Mouse (Mus musculus) embryonic facial prominence, embryonic 11.5 days (tissue): ENCODE measurements at regions not wholly inside any gene's neighbourhood (a gene's known extent, or its start where the extent isn't known, plus 50 kb on each side); places are given as distances from the start of the nearest gene placed in this dataset.
"Not testable (repeated sequence)": the region's sequence is repeated elsewhere in the genome, so short reads cannot be mapped to it uniquely, and the experiment has no call there.

ENCODE experiments used
- ATAC-seq: fragments of 200-750 bp; cut with Nextera tagmentation; replicated peaks from 2 replicates; pipeline ENCODE4 v1.8.0; 2017; ENCODE audit warnings: low read depth; ENCODE audit not compliant: insufficient number of reproducible peaks, low FRiP score, low TSS enrichment
- DNase-seq: peaks from one replicate; pipeline ENCODE4 v3.0.0-alpha.2; 2015; ENCODE audit warnings: low spot score
- H3K27ac ChIP-seq: fragments of 300-500 bp; sonication (generic); replicated peaks from 2 replicates; pipeline ENCODE4 v1.5.1; 2014; ENCODE audit warnings: mild to moderate bottlenecking, low read depth, low read length, control low read depth
- H3K27me3 ChIP-seq: fragments of 300-500 bp; sonication (generic); 2 replicates; pipeline ENCODE4 v1.6.1; 2014; ENCODE audit warnings: mild to moderate bottlenecking, low read length, moderate library complexity, mixed read lengths; ENCODE audit not compliant: control insufficient read depth, insufficient read depth
- H3K36me3 ChIP-seq: fragments of 300-500 bp; sonication (generic); replicated peaks from 2 replicates; pipeline ENCODE4 v1.6.1; 2014; ENCODE audit warnings: low read depth, mild to moderate bottlenecking, low read length, moderate library complexity, mixed read lengths; ENCODE audit not compliant: control insufficient read depth, insufficient read depth
- H3K4me1 ChIP-seq: fragments of 300-500 bp; sonication (generic); 2 replicates; pipeline ENCODE4 v1.6.1; 2014; ENCODE audit warnings: low read length, mixed read lengths; ENCODE audit not compliant: control insufficient read depth, insufficient read depth
- H3K4me2 ChIP-seq: fragments of 300-500 bp; sonication (generic); 2 replicates; pipeline ENCODE4 v1.6.1; 2014; ENCODE audit warnings: low read depth, mild to moderate bottlenecking, control low read depth, low read length, moderate library complexity
- H3K4me3 ChIP-seq: fragments of 300-500 bp; sonication (generic); 2 replicates; pipeline ENCODE4 v1.5.1; 2014; ENCODE audit warnings: low read depth, low read length, control low read depth
- H3K9ac ChIP-seq: fragments of 300-500 bp; sonication (generic); replicated peaks from 2 replicates; pipeline ENCODE4 v1.6.1; 2014; ENCODE audit warnings: mild to moderate bottlenecking, control low read depth, low read length
- H3K9me3 ChIP-seq: fragments of 300-500 bp; sonication (generic); replicated peaks from 2 replicates; pipeline ENCODE4 v1.6.1; 2016; ENCODE audit warnings: mild to moderate bottlenecking, low read length, inconsistent platforms, mixed read lengths; ENCODE audit not compliant: control insufficient read depth
- WGBS: fragments of 180-500 bp; shearing (Covaris S2); extraction: QIAGEN DNeasy Blood & Tissue Kit; methylation state at CpG from one replicate; pipeline ENCODE4 v1.1.7; 2014; 5-methylcytosine and 5-hydroxymethylcytosine counted together

GRCm38 (mm10) chr5:82733707-82734106, 621.3 kb downstream of the Tecrl start:
- WGBS = 80% methylated on average over 3 of the region's 3 CpGs
- no peak overlapping the region for H3K27ac ChIP-seq
- no peaks in the 10 kb centered on the region for H3K9me3 ChIP-seq
- no peak overlapping the region for H3K9ac ChIP-seq
- H3K4me3 ChIP-seq = no peak overlapping the region
- no peaks in the 10 kb centered on the region for H3K36me3 ChIP-seq
- no peak overlapping the region for H3K4me2 ChIP-seq
- H3K4me1 ChIP-seq = no peaks in the 10 kb centered on the region
- no peak for ATAC-seq
- no peak for DNase-seq
- no peaks in the 10 kb centered on the region for H3K27me3 ChIP-seq

GRCm38 (mm10) chr5:82728240-82728639, 626.8 kb downstream of the Tecrl start:
- DNase-seq = no peak
- Histone ChIP-seq H3K4me1 (no peaks in the 10 kb centered on the region), H3K36me3 (no peaks in the 10 kb centered on the region), H3K27ac (no peak overlapping the region), H3K9ac (no peak overlapping the region), H3K4me3 (no peak overlapping the region), H3K9me3 (no peaks in the 10 kb centered on the region), H3K27me3 (no peaks in the 10 kb centered on the region), H3K4me2 (no peak overlapping the region)
- no peak for ATAC-seq
- WGBS = 59% methylated on average over 2 of the region's 2 CpGs

DNA sequence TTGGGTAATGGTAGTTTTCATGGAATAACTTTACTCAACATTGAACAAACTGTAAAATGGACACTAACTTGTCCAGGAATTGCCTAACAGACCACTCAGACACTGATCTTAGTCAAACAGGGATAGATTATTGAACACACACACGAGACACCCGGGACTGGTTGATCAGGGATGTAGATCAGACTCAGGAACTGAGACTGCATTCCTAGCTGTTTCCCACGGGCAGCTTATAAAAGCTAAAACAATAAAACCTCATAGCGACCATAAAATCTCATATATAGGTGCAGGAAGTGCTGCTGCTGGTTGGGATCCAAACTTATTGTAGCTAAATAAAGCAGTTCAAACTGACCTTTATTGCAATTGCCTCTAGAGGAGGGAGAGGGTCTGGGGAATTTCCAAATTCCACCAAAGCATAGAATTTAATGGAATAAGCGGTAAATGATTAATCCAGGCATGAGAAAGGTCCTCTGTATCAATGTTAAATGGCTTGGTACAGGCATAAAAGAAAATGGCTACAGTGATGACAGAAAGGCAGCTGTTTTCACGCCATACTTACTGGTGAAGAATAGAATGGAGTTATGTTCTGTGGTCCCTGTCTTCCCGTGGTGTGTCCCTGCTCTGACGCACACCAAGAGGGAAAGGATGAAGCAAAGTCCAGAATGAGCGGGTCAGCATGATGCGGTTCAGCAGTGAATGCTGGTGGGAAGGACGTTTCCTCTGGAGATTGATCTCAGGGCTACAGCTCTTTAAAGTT, 627.6 kb downstream of the Tecrl start:
- H3K27me3 ChIP-seq = no peaks in the 10 kb centered on the region
- H3K27ac ChIP-seq = no peak overlapping the region
- no peaks in the 10 kb centered on the region for H3K4me1 ChIP-seq
- DNase-seq (no peak), ATAC-seq (no peak)
- H3K4me2 ChIP-seq = no peak overlapping the region
- no peak overlapping the region for H3K9ac ChIP-seq
- H3K4me3 ChIP-seq = no peak overlapping the region
- WGBS = 80% methylated on average over 11 of the region's 11 CpGs
- no peaks in the 10 kb centered on the region for H3K36me3 ChIP-seq
- no peaks in the 10 kb centered on the region for H3K9me3 ChIP-seq

- no peaks in the 10 kb centered on the region for H3K4me1 ChIP-seq
- DNase-seq = no peak
- no peak overlapping the region for H3K27ac ChIP-seq
- H3K36me3 ChIP-seq = no peaks in the 10 kb centered on the region
- ATAC-seq = no peak
- no peak overlapping the region for H3K4me3 ChIP-seq
- 87% methylated on average over 1 of the region's 1 CpGs for WGBS
- H3K4me2 ChIP-seq = no peak overlapping the region
- H3K9ac ChIP-seq = no peak overlapping the region
- H3K27me3 ChIP-seq = no peaks in the 10 kb centered on the region
- no peaks in the 10 kb centered on the region for H3K9me3 ChIP-seq
Measured at GRCm38 (mm10) chr5:82715705-82716104, 639.3 kb downstream of the Tecrl start.

GRCm38 (mm10) chr5:82699666-82700065, 655.3 kb downstream of the Tecrl start:
- H3K4me2 ChIP-seq, DNase-seq, H3K27me3 ChIP-seq, H3K9me3 ChIP-seq, ATAC-seq, H3K27ac ChIP-seq, H3K4me1 ChIP-seq, H3K9ac ChIP-seq, H3K4me3 ChIP-seq, H3K36me3 ChIP-seq: not testable (repeated sequence)

DNA sequence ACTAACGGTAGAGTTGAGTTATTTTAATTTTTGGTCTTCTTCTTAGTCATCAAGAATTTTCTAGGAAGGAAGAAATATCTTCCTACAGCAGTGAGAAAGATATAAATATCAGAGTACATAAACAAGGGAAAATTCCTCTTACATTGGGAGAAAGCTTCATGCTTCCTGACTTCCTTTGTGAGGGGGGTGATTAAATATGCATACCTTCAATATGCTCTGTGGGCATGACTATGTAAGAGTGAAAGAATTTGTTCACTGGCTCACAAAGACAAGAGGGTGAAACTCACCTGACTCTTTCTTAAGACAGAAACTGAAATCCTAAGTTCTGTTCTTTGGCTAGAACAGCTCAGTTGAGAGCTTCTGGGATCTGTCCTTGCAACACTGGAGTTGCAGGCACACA, 656.1 kb downstream of the Tecrl start:
- Histone ChIP-seq H3K4me1 (no peaks in the 10 kb centered on the region), H3K27me3 (no peaks in the 10 kb centered on the region), H3K4me3 (no peak overlapping the region), H3K27ac (no peak overlapping the region), H3K4me2 (no peak overlapping the region), H3K36me3 (no peaks in the 10 kb centered on the region), H3K9ac (no peak overlapping the region), H3K9me3 (no peaks in the 10 kb centered on the region)
- 93% methylated on average over 1 of the region's 1 CpGs for WGBS
- DNase-seq (no peak), ATAC-seq (no peak)

DNA sequence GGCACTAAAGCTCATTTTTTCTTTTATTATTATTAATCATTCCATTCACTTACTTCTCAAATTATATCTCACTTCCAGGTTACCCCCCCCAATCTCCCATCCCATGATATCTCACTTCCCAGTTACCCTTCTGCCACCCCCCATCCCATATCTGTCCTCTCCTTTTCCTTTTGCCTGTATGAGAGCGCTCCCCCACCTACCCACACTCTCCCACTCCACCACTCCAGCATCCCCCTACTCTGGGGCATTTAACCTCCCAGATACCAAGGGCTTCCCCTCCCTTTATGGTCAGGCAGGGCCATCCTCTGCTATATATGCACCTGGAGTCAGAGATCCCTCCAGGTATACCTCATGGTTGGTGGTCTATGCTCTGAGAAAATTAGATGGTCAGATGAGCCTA, 671.6 kb downstream of the Tecrl start:
- Histone ChIP-seq H3K9ac (no peak overlapping the region), H3K9me3 (no peaks in the 10 kb centered on the region), H3K4me2 (no peak overlapping the region), H3K4me3 (no peak overlapping the region), H3K27me3 (no peaks in the 10 kb centered on the region), H3K27ac (no peak overlapping the region), H3K36me3 (no peaks in the 10 kb centered on the region), H3K4me1 (no peaks in the 10 kb centered on the region)
- ATAC-seq (no peak), DNase-seq (no peak)
- WGBS = 100% methylated on average over 1 of the region's 1 CpGs

- WGBS = 94% methylated on average over 1 of the region's 1 CpGs
- DNase-seq = no peak
- no peaks in the 10 kb centered on the region for H3K9me3 ChIP-seq
Measured at GRCm38 (mm10) chr5:82664121-82664520, 690.9 kb downstream of the Tecrl start.

More at GRCm38 (mm10) chr5:82664121-82664520, 690.9 kb downstream of the Tecrl start:
- no peak overlapping the region for H3K4me3 ChIP-seq
- H3K4me2 ChIP-seq = no peak overlapping the region
- no peak overlapping the region for H3K9ac ChIP-seq
- no peak overlapping the region for H3K27ac ChIP-seq
- no peak for ATAC-seq
- H3K36me3 ChIP-seq = no peaks in the 10 kb centered on the region
- no peaks in the 10 kb centered on the region for H3K27me3 ChIP-seq
- H3K4me1 ChIP-seq = no peaks in the 10 kb centered on the region
